Mouse (Mus musculus) monocyte, adult 5-6 weeks (primary cell): Measurements from ENCODE around the gene Emc1. TPM values are rescaled to one million over a fixed set of nuclear protein-coding genes. Genes with fewer than 3 reads are reported as not detected.
"Not testable (repeated sequence)": the region's sequence is repeated elsewhere in the genome, so short reads cannot be mapped to it uniquely, and the experiment has no call there.

Experiments
- ATAC-seq: fragments of 153-309, 156-312 bp; replicated peaks from 2 replicates; pipeline ENCODE4 v1.8.0; 2017; ENCODE audit warnings: mild to moderate bottlenecking; ENCODE audit not compliant: low TSS enrichment, insufficient number of reproducible peaks, severe bottlenecking, poor library complexity, low FRiP score
- total RNA-seq: library from RNA; stranded (forward); fragments of 200-1000, 200-491, 200-594 nt; gene quantifications from 3 replicates; pipeline ENCODE4 v1.2.3, GENCODE M21; 2017

The Emc1 gene
- total RNA-seq, 1 experiment from 2014 or later, result 21.9 TPM

DNA sequence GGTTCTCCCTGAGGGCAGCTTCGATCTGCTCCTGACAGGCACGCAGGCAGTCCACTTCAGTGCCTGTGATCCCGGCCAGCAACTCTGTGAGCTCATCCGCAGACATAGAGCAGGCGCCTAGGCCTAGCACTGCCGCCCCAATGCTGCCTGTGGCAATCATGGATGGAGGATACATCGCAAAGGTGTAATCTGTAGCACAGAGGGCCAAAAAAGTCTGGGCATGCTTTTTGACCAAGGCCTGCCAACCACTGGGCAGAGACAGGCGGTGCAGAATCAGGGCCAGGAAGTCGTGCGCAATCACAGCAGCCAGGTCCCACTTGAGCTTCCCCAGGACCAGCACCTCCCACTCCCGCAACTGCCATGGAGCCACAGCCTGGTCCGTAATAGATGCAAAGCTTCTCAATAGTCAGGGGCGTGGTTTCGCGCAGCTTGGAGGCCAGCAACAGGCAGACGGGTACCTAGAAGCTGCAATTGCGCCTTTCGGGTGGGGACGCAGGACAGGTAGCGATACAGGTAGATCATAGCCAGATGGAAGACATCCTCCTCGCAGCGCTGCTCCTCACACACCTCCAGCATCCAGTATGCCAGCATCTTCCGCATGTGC, 6.9 kb upstream of the Emc1 start:
- no peak for ATAC-seq

DNA sequence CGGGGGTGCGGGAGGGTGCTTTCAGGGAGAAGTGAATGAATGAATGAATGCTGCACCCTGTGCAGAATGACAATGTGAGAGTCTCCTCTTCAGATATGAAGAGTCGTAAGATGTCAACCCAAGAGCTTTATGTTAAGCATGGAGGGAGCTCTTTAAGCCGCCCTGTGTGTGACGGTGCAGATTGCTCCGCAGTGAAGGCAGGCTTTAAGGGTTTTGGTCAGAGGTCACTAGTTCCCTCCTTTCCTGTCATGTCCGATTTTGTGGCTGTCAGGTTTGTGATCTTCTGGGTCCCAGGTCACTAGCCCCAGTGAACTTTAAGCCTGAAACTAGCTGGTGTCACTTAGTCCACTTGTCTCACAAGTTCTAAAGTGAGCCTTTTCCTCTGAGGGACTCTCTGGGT, 445 bp downstream of the Emc1 start:
- no peak for ATAC-seq

DNA sequence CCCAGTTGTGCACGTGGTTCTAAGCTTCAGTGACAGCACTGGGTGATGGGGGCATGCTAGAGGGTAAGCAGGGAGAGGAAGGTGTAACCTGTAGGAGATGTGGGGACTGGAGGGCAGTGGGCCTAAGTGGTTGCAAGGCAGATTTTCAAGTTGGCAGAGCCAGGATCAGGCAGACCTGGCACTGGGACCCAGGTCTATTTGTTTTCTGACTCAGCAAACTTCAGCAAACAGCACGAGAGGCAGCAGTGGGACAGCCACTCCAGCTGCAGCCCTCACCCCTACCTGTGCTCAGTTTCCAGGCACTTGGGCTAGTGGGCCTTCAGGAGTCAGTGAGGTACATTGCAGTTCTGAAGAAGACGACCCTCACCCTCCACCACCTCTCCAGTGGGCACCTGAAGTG, 4.8 kb downstream of the Emc1 start:
- ATAC-seq, result no peak

DNA sequence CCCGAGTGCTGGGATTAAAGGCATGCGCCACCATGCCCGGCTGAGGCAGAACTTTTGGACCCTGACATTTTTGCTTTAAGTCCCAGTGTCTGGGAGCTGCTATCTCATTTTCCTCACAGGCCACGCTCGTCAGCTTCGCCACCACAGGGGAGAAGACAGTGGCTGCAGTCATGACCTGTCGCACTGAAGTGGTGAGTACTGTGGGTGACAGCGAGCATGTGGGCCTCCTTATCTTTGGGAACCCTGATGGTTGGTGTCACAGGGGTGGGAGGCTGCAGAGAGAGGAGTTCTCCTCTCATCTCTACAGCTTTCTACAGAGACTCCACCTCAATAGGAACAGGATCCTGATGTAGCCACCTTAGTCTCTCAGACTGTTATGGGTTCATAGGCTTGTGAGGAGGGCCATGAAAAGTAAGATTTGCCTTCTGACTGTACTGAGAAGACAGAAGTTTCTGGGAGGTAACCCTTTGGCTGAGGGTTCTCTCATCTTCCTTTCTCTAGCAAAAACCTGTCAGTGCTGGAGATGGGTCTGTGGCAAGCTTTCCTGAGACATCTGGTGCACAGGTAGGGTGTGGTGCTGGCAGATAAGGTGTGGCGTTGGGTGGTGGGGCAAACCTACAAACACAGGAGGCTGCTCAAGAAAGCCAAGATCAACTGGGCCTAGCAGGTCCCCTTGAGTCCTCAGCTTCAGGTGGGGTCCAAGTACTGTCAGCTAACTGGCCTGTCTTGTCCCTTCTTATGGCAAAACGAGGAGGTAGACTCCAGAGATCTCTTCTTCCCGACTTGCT, 8.6 kb downstream of the Emc1 start:
- ATAC-seq, result no peak

DNA sequence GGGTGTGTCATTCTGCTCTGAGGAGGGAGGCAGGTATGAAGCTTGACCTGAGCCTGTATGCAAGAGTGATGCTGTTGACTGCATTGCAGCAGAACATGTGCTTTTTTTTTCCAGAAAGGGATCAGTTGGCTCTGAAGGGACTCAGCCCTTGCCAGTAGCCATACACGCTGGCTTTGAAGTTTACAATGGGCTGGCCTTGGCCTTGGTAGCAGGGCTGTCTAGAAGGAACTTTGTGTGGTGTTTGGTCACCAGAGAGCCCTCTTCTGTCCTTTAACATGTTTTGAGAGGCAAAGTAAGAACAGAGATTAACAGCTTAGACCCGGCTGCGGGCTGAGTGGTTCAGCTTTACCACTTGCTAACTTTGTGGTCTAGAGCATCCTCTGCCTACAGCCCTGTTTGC, 14.9 kb downstream of the Emc1 start:
- ATAC-seq, result no peak

DNA sequence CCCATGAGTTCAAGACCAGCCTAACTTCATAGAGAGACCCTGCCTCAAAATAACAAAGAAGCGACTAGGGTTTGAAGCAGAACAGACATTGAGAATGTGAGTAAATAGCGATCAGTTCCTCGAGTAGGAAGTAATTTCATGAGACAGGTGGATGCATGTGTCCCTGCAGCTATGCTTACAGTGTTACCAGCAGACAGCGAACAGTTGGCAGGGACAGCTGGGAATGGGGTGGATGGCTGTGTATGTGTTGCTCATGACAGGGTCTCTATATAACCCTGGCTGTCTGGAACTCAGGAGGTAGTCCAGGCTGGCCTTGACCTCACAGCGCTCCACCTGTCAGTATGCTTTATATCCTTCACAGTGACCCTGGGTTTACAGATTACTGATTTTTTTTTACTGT, 15.7 kb downstream of the Emc1 start:
- no peak for ATAC-seq

DNA sequence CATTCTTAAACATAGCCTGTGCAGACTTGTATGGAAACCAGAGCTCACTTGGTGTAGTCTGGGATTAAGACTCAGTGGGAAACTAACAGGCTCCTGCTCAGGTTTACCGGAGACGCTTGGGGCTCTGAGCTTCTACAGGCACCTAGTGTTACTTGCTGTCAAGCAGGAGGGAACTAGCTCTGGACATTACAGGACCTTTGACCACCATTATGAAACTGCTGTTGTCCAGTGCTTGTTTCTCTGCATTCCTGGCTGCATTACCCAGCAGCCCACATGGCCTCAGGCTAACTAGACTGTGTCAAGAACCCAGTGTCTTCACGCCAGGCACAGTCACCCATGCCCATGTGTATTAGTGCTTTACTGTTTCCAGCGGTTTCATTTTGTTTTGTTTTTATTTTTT, 20.7 kb downstream of the Emc1 start:
- no peak for ATAC-seq

DNA sequence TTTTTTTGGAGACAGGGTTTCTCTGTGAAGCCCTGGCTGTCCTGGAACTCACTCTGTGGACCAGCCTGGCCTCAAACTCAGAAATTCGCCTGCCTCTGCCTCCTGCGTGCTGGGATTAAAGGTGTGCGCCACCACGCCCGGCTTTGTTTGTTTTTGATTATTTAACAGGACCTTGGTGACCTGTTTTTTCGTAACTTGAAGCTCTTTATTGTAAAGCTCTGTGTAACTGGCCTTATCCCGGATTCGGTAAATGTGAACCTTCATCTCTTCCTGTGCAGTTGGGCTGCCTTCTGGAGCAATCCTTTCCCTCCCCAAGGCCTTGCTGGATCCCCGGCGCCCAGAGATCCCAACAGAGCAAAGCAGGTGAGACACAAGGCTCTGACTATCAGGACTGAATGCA, 21.1 kb downstream of the Emc1 start:
- no peak for ATAC-seq

DNA sequence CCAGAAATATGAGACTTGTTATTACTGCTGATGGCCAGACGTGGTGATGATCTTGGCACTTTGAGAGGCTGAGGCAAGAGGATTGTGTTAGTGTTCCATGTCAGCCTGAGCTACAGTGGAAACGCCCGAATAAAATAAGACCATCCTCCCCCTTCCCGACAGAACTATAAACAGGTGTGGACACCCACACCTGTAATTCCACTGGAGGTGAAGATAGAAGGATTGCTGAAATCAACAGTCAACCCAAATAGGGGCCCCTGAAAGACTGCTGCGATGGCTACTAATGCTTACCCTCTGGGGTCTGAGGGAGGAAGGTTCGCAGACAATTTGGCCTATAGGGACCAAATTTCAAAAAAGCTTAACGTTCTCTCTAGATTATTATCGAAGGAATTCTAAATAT, 27.3 kb downstream of the Emc1 start:
- ATAC-seq, result no peak

DNA sequence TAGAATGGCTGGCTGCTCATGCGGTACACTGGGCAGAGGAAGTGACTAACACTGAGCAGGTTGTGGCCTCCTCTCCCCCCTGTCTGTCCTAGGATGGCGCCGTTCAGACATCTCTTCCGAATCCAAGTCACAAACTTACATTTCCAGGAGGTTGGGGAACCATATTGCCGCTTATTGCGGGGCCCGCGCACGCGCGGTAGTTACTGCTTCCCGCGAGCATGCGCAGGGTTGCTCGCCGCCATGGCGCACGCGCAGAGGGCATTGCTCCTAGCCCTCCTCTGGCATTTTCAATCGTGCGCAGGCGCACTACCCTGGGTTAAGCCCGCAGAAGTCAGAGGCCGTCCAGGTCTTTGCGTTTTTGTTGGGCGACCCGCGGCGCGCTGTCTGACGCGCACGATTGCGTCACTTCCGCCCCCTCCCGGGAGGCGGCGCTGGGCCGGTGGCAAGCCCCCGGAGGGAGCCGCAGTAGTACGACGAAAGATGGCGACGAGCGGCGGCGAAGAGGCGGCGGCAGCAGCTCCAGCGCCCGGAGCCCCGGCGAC, 27.9 kb downstream of the Emc1 start:
- ATAC-seq, result peak; percentile 91

DNA sequence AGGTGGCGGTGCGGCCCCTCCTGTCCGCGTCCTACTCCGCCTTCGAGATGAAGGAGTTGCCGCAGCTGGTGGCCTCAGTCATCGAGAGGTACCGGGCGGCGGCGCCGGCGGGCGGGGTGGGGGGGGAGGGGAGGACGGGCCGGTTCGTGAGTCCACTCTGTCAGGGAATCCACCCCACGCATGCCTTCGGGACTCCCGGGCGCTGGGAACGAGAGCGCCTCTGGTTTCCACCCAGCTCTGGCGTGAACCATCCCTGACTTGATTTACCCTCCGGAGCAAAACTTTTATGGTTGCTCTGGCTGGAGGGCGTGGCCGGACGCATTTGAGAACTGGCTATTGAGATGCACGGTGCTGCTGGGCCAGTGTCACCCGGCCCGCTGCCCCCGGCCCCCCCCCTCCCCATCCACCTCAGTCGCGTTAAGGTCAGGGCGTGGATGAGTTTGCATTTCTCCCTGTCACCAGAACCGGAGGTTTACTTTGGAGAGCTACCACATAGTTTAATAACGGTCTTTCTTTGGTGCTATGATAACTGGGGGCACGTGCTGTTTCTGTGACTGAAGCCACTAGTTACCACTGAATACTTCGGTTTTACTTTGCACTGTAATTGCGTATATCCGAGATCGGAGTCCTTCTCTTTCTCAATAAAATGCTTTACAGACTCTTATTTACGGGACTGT, 28.5 kb downstream of the Emc1 start:
- ATAC-seq, result 0 out of 2 replicates have a peak, but pooled peaks have one; percentile 7

DNA sequence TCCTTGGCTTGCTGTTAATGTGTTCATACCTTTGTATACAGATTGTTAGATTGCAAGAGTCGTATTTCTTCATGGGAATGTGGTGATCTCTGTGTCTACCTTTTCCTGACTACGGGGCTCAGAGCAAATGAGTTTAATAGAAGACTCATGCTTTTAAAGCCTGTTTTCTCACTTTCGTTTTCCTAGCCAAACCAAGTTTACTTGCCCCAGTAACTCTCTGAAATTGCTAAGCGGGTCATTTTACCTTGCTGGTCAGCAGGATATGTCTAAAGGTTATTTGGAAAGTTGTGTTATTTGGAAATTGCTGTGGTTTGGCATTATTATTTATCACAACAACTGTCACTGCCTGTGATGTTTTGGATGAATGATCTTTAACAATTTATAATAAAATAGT, 29.1 kb downstream of the Emc1 start:
- ATAC-seq, result no peak

DNA sequence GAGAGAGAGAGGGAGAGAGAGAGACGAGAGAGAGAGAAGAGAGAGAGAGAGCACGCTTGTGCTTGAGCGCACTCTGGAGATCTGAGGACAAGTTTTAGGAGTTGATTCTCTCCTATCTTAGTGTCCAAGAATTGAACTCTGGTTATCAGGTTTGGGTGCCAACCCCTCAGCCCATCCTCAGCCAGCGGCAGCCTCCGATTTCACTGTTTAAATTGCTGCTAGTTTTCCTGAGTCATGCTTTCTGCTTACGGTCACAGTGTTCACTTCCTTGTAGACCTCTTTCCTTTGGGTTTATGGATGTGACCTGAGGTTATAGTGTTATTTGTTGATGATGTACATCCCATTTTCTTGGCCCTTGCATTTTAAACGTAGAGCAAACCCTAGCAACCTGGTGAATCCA, 29.8 kb downstream of the Emc1 start:
- no peak for ATAC-seq

DNA sequence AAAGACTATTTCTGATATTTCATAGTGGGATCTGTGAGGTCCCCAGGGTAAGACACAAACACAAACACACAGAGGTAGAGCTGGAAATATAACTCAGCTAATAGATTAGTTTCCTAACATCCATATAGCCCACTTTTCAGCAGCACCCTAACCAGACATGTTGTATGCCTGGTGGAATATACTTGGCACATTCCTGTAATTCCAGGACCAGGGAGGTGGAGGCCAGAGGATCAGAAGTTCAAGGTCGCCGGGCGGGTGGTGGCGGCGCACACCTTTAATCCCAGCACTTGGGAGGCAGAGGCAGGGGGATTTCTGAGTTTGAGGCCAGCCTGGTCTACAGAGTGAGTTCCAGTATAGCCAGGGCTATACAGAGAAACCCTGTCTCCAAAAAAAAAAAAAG, 33.5 kb downstream of the Emc1 start:
- not testable (repeated sequence) for ATAC-seq

DNA sequence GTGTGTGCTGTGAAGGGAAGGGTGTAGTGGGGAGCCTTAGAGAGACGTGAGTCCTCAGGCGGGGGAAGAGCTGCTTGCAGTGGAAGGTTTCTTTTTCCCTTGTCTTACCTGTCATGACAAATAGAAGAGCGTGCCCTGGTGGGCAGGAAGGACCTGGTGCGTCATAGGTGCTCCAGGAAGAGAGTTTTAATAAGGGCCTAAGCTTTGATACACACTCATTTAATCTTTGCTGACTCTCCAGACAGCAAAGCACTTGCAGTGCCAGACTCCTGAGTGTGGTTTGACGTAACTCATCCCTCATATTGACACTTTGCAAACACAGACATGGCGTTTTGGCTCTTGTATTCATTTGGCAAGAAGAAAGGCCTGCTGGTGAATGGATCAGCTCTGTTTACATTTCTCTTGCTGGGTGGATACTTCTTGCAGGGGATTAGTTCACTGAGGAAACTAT, 34.5 kb downstream of the Emc1 start:
- ATAC-seq, result no peak

DNA sequence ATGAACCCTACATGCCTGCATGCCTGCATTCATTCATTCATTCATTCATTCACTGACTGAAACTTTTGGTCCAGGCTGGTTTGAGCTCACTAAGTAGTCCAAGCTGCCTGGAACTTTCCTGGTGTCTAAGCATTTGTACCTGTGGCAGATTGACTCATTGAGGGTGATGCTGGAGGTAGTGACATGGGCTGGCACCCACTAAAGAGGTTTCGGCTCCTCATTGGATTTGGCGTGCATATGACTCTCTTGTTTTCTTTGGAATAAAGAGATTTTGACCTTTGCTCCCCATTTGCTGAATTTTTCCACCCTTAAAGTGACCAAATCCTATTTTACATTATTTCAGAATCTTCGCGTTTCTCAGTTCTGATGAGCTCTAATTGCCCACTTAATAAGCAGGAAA, 37.2 kb downstream of the Emc1 start:
- ATAC-seq, result no peak

DNA sequence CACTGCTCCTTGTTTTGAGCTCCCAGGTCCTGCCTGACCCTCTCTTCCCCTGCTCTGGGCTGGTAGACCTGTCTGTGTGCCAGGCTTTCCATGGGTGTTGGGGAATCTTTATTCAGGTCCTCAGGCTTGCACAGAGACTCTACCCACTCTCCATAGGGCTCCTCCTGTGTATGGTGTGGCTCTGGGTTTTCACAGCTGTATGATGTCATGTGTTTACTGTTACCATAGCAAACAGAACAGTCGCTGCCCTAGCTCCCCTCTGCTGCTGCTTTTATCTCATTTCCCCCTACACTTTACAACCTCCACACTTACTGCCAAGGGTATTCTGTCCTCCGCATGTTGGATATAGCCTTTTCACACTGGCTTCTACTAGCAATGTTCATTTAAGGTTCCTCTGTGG, 43.0 kb downstream of the Emc1 start:
- no peak for ATAC-seq

DNA sequence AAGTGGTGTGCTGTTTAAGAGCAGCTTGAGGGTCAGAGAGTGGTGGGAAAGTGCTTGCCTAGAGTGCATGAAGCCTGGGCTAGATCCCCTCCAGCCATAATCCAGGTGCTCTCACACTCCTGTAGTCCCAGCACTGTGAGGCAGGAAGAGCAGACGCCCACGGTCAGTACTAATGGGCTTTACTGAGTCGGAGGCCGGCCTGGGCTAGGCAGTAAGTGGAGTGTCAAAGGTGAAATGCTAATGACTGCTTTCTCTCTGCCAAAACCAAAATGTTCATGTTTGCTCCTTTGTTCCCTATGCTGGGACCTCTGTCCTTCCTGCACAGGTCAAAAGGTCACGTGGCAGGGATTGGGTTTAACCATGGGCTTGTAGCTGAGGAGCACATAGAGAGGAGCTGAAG, 48.1 kb downstream of the Emc1 start:
- no peak for ATAC-seq

DNA sequence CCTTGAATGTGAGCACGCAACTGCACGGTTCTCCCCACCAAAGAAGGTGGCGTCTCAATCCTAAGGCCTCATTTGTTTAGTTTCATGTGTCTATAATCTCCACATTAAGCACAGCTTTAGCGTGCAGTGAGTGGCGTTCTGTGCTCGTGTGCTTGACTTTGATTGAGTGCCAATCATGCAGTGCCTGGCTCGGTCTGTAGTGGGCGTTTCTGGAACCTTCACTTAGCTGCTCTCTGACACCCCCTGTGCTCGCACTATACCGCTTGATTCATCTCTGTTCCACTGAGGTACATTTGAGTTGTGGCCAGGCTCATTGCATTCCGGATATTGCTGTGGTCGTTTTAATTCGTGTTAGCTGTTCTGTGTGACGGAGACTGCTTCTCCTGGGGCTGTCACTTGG, 50.8 kb downstream of the Emc1 start:
- ATAC-seq, result no peak

DNA sequence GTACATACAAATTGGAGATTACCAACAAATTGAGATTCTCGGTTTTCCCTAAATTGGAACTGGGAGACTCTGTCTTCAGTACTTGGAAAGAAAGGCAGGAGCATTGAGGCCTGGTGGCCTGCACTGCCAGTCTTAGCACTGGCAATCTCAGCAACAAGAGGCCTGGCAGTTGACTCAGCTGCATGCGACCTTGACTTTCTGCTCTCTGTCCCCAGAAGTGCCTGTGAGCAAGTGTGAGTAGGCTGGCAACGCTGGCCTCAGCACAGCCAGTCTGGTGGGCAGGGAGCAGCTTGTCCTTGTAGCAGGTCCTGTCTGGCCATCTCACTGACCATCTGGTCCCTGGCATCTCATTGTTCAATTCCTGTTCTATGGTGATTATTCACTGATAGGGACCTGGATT, 59.0 kb downstream of the Emc1 start:
- ATAC-seq, result no peak
